Mouse (Mus musculus): ENCODE measurements around the gene 9530003J23Rik. TPM values are rescaled to one million over a fixed set of nuclear protein-coding genes. Genes with fewer than 3 reads are reported as not detected.

9530003J23Rik gene
- polyA plus RNA-seq (2014; fragmentation: Illumina TruSeq; extraction: RNeasy Lipid Tissue Mini Kit (QIAGEN cat#74804); ENCODE audit: low read depth, low replicate concordance) = not detected

DNA sequence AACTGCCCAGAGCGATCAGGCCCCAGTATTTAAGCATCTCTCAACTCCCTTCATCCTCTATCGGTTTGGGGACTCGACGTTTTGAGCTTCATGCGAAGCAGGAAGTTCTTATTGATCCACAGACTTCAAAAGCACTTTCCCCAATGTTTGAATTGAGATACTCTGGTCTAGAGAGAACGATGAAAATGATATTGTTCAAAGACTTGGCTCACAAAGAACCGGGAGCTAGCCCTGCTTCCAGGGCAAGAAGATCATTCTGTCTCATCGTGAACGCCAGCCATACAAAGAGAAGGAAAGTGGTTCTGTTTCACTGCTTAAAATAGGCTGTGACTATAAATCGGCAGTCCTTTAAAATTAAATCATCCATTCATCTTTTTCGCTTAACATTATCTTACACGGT lies at the start of gene 9530003J23Rik:
9530003J23Rik (minus strand) TSS at position 101 of the 400 bp plus-strand sequence.

DNA sequence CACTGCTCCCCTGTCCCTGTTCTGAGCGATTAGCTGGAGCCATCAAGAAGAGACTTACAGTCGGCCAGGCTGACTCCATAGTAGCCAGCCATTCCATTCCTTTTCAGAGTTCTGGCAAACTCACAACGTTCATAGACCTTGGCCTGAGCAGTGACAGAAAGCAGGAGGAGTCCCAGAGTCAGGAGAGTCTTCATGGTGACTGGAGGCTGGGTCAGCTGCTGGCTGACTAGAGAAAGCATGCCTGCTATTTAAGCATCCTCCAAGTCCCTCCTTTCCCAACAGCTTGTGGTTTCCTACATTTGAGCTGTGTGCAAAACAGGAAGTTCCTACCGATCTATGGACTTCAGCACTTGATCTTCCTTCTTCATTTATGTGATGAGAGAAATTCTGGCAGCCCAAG lies 43.5 kb upstream of the 9530003J23Rik start, which contains the start of gene Lyz2:
Lyz2 (minus strand) TSS at position 273 of the 400 bp plus-strand sequence.

DNA sequence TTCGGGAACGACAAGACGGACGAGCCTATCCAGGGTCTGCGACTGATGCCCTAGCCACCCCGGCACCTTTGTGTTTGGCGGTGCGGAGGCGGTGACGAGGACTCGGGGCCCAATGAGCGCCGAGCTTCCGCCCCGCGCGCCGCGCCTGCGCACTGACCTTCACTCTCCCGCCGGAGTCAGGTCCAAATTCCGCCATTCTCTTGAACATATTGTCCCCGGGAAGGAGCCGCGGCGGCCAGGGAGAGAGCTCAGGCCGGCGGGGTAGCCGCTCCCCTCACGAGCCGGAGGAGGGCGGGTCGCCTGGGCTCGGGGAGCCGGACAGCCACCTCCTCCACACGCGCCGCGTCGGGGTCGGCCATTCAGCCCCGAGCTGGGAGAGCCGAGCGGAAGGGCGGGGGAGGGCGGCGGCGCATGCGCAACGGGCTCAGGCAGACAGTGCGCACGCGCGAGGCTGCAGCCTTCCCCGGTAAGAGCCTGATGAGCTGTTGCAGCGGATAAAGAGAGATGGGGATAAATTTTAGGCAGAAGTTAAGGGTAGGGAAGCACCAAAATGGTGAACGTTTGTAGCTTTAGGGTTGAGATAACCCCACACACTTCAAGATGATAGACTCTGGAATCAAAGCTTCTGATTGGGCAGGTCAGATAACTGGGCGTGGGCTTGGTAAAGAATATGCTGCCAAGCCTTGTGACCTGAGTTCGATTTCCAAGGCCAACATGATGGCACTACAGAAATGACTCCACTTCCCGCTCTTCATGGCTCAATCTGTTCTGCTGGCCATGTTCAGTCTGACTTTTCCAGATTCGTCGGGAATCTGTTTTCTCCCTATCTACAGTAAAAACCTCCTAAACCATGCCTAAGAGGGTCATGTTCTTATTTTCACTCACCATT lies 14.2 kb downstream of the 9530003J23Rik start, which contains the start of gene Yeats4:
Yeats4 (minus strand) TSS at position 406 of the 889 bp plus-strand sequence.

Other genes starting within 250 kb of the 9530003J23Rik start
- 181 TPM for gene Lrrc10, start 193.4 kb downstream of the 9530003J23Rik start, polyA plus RNA-seq (2014; fragmentation: Illumina TruSeq; extraction: RNeasy Lipid Tissue Mini Kit (QIAGEN cat#74804); ENCODE audit: low read depth, low replicate concordance)
- gene Cct2, start 174.9 kb downstream of the 9530003J23Rik start, polyA plus RNA-seq (2014; fragmentation: Illumina TruSeq; extraction: RNeasy Lipid Tissue Mini Kit (QIAGEN cat#74804); ENCODE audit: low read depth, low replicate concordance) = 143 TPM
- gene Frs2, start 90.2 kb downstream of the 9530003J23Rik start, polyA plus RNA-seq (2014; fragmentation: Illumina TruSeq; extraction: RNeasy Lipid Tissue Mini Kit (QIAGEN cat#74804); ENCODE audit: low read depth, low replicate concordance) = 17.4 TPM
- 27.4 TPM for gene Yeats4, start 14.2 kb downstream of the 9530003J23Rik start, polyA plus RNA-seq (2014; fragmentation: Illumina TruSeq; extraction: RNeasy Lipid Tissue Mini Kit (QIAGEN cat#74804); ENCODE audit: low read depth, low replicate concordance)
- gene Lyz2, start 43.6 kb upstream of the 9530003J23Rik start, polyA plus RNA-seq (2014; fragmentation: Illumina TruSeq; extraction: RNeasy Lipid Tissue Mini Kit (QIAGEN cat#74804); ENCODE audit: low read depth, low replicate concordance) = 250 TPM
- gene Lyz1, start 54.2 kb upstream of the 9530003J23Rik start, polyA plus RNA-seq (2014; fragmentation: Illumina TruSeq; extraction: RNeasy Lipid Tissue Mini Kit (QIAGEN cat#74804); ENCODE audit: low read depth, low replicate concordance) = 3.1 TPM
- gene Cpsf6, start 141.3 kb upstream of the 9530003J23Rik start, polyA plus RNA-seq (2014; fragmentation: Illumina TruSeq; extraction: RNeasy Lipid Tissue Mini Kit (QIAGEN cat#74804); ENCODE audit: low read depth, low replicate concordance) = 22.6 TPM

All from heart, adult 10 weeks (tissue).